Mouse (Mus musculus) kidney, embryonic 14.5 days (tissue): ENCODE measurements around the gene Dlg5. TPM values are rescaled to one million over a fixed set of nuclear protein-coding genes. Genes with fewer than 3 reads are reported as not detected.

Experiments
- ATAC-seq: fragments of 200-750 bp; cut with Nextera tagmentation; 2 replicates; pipeline ENCODE4 v1.8.0; 2017; ENCODE audit warnings: moderate number of reproducible peaks, mild to moderate bottlenecking, moderate TSS enrichment, moderate library complexity; ENCODE audit not compliant: low FRiP score, low TSS enrichment
- H3K27ac ChIP-seq: fragments of 300-500 bp; sonication (generic); 2 replicates; pipeline ENCODE4 v1.5.1; 2014; ENCODE audit warnings: low read depth, mild to moderate bottlenecking, low read length, moderate library complexity, mixed read lengths
- H3K27me3 ChIP-seq: fragments of 300-500 bp; sonication (generic); 2 replicates; pipeline ENCODE4 v1.6.1; 2014; ENCODE audit warnings: mild to moderate bottlenecking, low read length; ENCODE audit not compliant: control insufficient read depth, insufficient read depth
- H3K36me3 ChIP-seq: fragments of 300-500 bp; sonication (generic); 2 replicates; pipeline ENCODE4 v1.6.1; 2014; ENCODE audit warnings: low read length, mixed read lengths; ENCODE audit not compliant: control insufficient read depth, insufficient read depth
- H3K4me1 ChIP-seq: fragments of 300-500 bp; sonication (generic); 2 replicates; pipeline ENCODE4 v1.6.1; 2014; ENCODE audit warnings: low read length, mixed read lengths; ENCODE audit not compliant: control insufficient read depth, insufficient read depth
- H3K4me2 ChIP-seq: fragments of 300-500 bp; sonication (generic); replicated peaks from 2 replicates; pipeline ENCODE4 v1.6.1; 2014; ENCODE audit warnings: low read depth, mild to moderate bottlenecking, low read length
- H3K4me3 ChIP-seq: fragments of 300-500 bp; sonication (generic); 2 replicates; pipeline ENCODE4 v1.5.1; 2014; ENCODE audit warnings: mild to moderate bottlenecking, low read length
- H3K9ac ChIP-seq: fragments of 300-500 bp; sonication (generic); 2 replicates; pipeline ENCODE4 v1.6.1; 2014; ENCODE audit warnings: low read depth, mild to moderate bottlenecking, low read length, moderate library complexity
- H3K9me3 ChIP-seq: fragments of 300-500 bp; sonication (generic); 2 replicates; pipeline ENCODE4 v1.6.1; 2016; ENCODE audit warnings: low read length; ENCODE audit not compliant: control insufficient read depth
- WGBS: fragments of 180-500 bp; shearing (Covaris S2); extraction: QIAGEN DNeasy Blood & Tissue Kit; methylation state at CpG from one replicate; pipeline ENCODE4 v1.1.7; 2014; 5-methylcytosine and 5-hydroxymethylcytosine counted together
- polyA plus RNA-seq: library from polyadenylated mRNA; unstranded; fragments of >200 nt; fragmentation: Nextera tagmentation; extraction: Ambion mirVana; gene quantifications from 2 replicates; pipeline ENCODE4 v1.2.1, GENCODE M21; 2014

The Dlg5 gene
- polyA plus RNA-seq, 1 experiment from 2014 or later: 26.9 TPM

DNA sequence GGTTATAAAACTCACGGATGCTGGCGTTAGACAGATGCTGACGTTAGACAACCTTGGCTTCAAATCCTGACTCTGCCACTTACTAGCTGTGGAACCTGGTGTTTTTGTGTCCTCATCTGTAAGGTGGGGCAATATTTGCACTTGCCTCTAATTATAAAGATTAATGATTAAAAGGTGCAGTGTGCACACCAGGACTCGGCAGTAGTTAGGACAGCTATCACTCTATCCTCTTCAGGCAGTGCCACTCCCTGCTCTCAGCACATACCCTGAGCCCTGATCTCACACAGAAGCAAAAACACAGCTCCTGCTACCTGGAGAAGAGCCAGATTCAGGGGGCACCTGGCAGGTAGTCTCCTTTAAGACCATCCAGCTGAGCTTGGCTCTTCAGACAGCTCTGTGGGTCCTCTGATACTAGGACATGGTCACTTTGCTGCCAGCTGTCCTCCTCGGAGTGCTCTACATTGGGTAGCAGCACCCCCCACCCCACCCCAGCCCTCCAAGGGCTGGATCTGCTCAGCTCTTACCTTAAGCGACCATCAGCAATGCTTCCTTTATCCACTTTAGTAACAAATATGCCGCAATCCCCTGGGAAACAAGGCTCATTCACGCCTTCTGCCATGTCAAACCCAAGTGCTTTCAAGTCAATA lies 80.9 kb downstream of the Dlg5 start:
- H3K4me1 ChIP-seq: no peaks in the 10 kb centered on the region
- H3K4me2 ChIP-seq: no peak overlapping the region
- no peak for ATAC-seq
- H3K9ac ChIP-seq: no peak overlapping the region
- H3K4me3 ChIP-seq: no peak overlapping the region
- no peaks in the 10 kb centered on the region for H3K9me3 ChIP-seq
- 91% methylated on average over 8 of the region's 8 CpGs for WGBS
- no peaks in the 10 kb centered on the region for H3K27me3 ChIP-seq
- H3K36me3 ChIP-seq: peaks cover 69% of the 10 kb centered on the region
- H3K27ac ChIP-seq: no peak overlapping the region

- Histone ChIP-seq H3K9ac (no peak overlapping the region), H3K27me3 (no peaks in the 10 kb centered on the region), H3K4me2 (no peak overlapping the region), H3K4me3 (no peak overlapping the region), H3K36me3 (peaks cover 66% of the 10 kb centered on the region), H3K9me3 (no peaks in the 10 kb centered on the region), H3K4me1 (no peaks in the 10 kb centered on the region), H3K27ac (no peak overlapping the region)
- 91% methylated on average over 10 of the region's 10 CpGs for WGBS
- no peak for ATAC-seq
These were observed 82.9 kb downstream of the Dlg5 start for GRCm38 (mm10) chr14:24162856-24163255.

- Histone ChIP-seq H3K27me3 (no peaks in the 10 kb centered on the region), H3K9ac (no peak overlapping the region), H3K27ac (no peak overlapping the region), H3K9me3 (no peaks in the 10 kb centered on the region), H3K4me2 (no peak overlapping the region), H3K36me3 (peaks cover 78% of the 10 kb centered on the region), H3K4me3 (no peak overlapping the region), H3K4me1 (no peaks in the 10 kb centered on the region)
- WGBS: 85% methylated on average over 2 of the region's 2 CpGs
- no peak for ATAC-seq
These were observed 96.8 kb downstream of the Dlg5 start for GRCm38 (mm10) chr14:24148892-24149291.

GRCm38 (mm10) chr14:24144821-24145220 lies 100.9 kb downstream of the Dlg5 start:
- Histone ChIP-seq H3K27ac (no peak overlapping the region), H3K4me2 (no peak overlapping the region)
- ATAC-seq: no peak

DNA sequence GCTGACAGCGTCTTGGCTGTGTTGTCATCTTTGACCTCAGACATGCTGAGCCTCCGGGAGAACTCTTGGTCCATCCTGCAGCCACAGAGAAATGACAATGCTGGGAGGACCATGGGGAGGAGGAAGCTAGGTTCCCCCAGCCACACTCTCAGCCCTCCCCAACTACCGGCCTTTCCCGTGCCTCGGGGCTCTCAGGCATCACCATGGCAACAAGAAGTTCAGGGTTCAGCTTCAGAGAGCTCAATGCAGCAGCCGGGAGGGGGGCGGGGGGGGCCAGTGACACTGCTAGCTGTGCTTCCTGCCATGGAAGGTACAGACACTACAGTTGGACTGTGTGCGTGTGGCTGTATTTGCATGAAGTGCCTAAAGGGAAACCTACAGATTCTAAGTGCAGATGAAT lies 101.3 kb downstream of the Dlg5 start:
- Histone ChIP-seq H3K4me1 (no peaks in the 10 kb centered on the region), H3K27ac (no peak overlapping the region), H3K4me3 (no peak overlapping the region), H3K9ac (no peak overlapping the region), H3K9me3 (no peaks in the 10 kb centered on the region), H3K36me3 (peaks cover 72% of the 10 kb centered on the region), H3K27me3 (no peaks in the 10 kb centered on the region), H3K4me2 (no peak overlapping the region)
- no peak for ATAC-seq
- WGBS: 48% methylated on average over 8 of the region's 8 CpGs

More at GRCm38 (mm10) chr14:24144821-24145220, 100.9 kb downstream of the Dlg5 start:
- H3K4me3 ChIP-seq: no peak overlapping the region
- H3K36me3 ChIP-seq: peaks cover 71% of the 10 kb centered on the region
- WGBS: 80% methylated on average over 3 of the region's 3 CpGs
- no peak overlapping the region for H3K9ac ChIP-seq
- H3K27me3 ChIP-seq: no peaks in the 10 kb centered on the region
- no peaks in the 10 kb centered on the region for H3K4me1 ChIP-seq
- H3K9me3 ChIP-seq: no peaks in the 10 kb centered on the region

- no peak for ATAC-seq
- H3K36me3 ChIP-seq: peaks cover 72% of the 10 kb centered on the region
- no peak overlapping the region for H3K4me3 ChIP-seq
- no peaks in the 10 kb centered on the region for H3K4me1 ChIP-seq
- no peak overlapping the region for H3K27ac ChIP-seq
- 88% methylated on average over 3 of the region's 3 CpGs for WGBS
- no peaks in the 10 kb centered on the region for H3K9me3 ChIP-seq
- H3K27me3 ChIP-seq: no peaks in the 10 kb centered on the region
- H3K4me2 ChIP-seq: no peak overlapping the region
- H3K9ac ChIP-seq: no peak overlapping the region
These were observed 102.7 kb downstream of the Dlg5 start for GRCm38 (mm10) chr14:24142926-24143430.

DNA sequence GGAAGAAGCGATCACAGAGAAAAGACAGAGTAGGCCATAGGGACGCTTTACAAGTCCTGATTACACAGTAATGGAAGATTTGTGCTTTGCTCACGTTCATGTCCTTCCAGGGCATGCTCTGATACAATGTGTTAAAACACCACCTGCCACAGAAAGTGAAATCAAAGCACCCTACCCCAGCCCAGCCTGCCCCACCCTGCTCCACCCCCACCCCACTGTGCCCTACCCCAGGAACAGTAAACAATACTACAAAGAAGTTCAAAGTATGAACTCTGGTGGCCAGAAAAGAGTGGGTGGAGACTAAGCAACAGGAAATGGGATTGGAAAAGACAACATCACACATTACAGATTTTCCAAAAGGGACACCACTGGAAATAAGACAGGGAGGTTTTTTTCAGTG lies 104.0 kb downstream of the Dlg5 start:
- 77% methylated on average over 3 of the region's 3 CpGs for WGBS
- no peaks in the 10 kb centered on the region for H3K9me3 ChIP-seq
- H3K36me3 ChIP-seq: peaks cover 72% of the 10 kb centered on the region
- no peak overlapping the region for H3K9ac ChIP-seq
- no peak overlapping the region for H3K27ac ChIP-seq
- no peak for ATAC-seq
- no peak overlapping the region for H3K4me3 ChIP-seq
- no peaks in the 10 kb centered on the region for H3K4me1 ChIP-seq
- no peak overlapping the region for H3K4me2 ChIP-seq
- H3K27me3 ChIP-seq: no peaks in the 10 kb centered on the region

DNA sequence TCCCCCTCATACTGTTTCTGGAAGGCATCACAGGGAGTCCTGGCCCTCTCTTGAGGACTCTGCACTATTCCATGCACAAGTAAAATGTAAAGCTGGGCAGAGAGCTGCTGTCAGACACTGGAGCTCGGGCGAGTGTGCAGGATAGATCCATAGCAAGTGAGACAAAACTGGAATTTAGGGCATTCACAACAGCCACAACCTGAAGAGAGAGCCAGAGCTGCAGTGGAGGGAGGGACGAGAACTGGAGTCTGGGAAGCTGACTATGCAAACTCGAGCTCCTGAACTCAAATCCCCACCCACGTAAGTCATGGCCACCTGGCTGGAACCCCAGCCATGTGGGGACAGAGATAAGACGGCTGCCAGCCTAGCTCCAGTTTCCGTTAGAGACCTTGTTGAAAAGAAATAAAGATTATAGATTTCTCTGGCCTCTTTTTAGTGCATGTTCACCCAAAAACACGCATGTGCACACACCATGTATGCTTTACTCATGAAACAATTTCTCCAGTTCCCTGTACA lies 105.4 kb downstream of the Dlg5 start:
- Histone ChIP-seq H3K9me3 (no peaks in the 10 kb centered on the region), H3K27me3 (no peaks in the 10 kb centered on the region), H3K9ac (no peak overlapping the region), H3K4me3 (no peak overlapping the region), H3K27ac (no peak overlapping the region), H3K4me2 (no peak overlapping the region), H3K4me1 (no peaks in the 10 kb centered on the region), H3K36me3 (peaks cover 75% of the 10 kb centered on the region)
- WGBS: 81% methylated on average over 8 of the region's 8 CpGs
- no peak for ATAC-seq

- Histone ChIP-seq H3K27ac (no peak overlapping the region), H3K4me3 (no peak overlapping the region), H3K9ac (no peak overlapping the region), H3K4me1 (no peaks in the 10 kb centered on the region), H3K27me3 (no peaks in the 10 kb centered on the region), H3K9me3 (no peaks in the 10 kb centered on the region), H3K36me3 (peaks cover 64% of the 10 kb centered on the region), H3K4me2 (no peak overlapping the region)
- WGBS: 96% methylated on average over 11 of the region's 11 CpGs
- ATAC-seq: no peak
These were observed 108.8 kb downstream of the Dlg5 start for GRCm38 (mm10) chr14:24136908-24137307.
